ENCODE assay signal across 8 mouse cellular contexts in the genomic region with DNA sequence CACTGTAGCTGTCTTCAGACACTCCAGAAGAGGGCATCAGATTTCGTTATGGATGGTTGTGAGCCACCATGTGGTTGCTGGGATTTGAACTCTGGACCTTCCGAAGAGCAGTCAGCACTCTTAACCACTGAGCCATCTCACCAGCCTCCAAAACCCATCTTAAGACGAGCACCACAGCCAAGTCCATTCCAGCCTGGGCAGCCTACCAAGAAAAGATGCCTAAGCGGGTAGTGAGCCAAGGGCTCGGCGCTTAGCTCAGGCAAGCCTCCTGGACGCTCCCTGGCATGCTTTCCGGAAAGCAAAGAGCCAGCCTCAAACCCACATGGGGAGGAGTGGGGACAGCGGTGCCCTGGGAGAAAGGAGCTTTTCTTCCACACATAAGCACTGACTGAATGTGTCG. TPM values are rescaled to one million over a fixed set of nuclear protein-coding genes. Genes with fewer than 3 reads are reported as not detected.
DNase-seq lines count a peak whose midpoint lies in the region; ATAC-seq lines count a peak whose summit lies in the region.

No protein-coding gene starts in this region.

- intact Hi-C loops in left cerebral cortex, postnatal 10 days (cut with DNase I) = no loop called here

- peak; percentile 54 for DNase-seq in cerebellum, adult 11 months
- DNase-seq in left cerebral cortex, postnatal 10 days (ENCODE audit: extremely low spot score in 1 of 2, low spot score in 2 of 2) = peak; percentile 53 to 58
- DNase-seq in left cerebral cortex, adult 11 months (ENCODE audit: low spot score) = no peak
- peak; percentile 54 for DNase-seq in cerebellum, adult 8-10 months
- DNase-seq in kidney, postnatal 36 days = peak; percentile 34 to 61
- no peak for DNase-seq in thymus, postnatal 25 days

- no peak for ATAC-seq in cerebellum, adult (ENCODE audit: insufficient number of reproducible peaks, low FRiP score, low TSS enrichment)
- no peak for ATAC-seq in megakaryocyte-erythroid progenitor cell, adult 5-6 weeks (replicated peaks; ENCODE audit: low FRiP score, low TSS enrichment, poor library complexity, severe bottlenecking)

RNA-seq across cellular contexts. Expression of a gene that starts 43.0 kb away (rescaled TPM):
- under 1 TPM; 0.30 to 0.51 TPM for total RNA-seq in left cerebral cortex, postnatal 10 days (2021)
- not detected in 2 replicates for total RNA-seq in megakaryocyte-erythroid progenitor cell, adult 5-6 weeks (2014; fragmentation: Nextera tagmentation)
- total RNA-seq in megakaryocyte-erythroid progenitor cell, adult 5-6 weeks (2017) = not detected in 2 replicates

RNA-seq across cellular contexts. Expression of a gene that starts 45.1 kb away (rescaled TPM):
- total RNA-seq in left cerebral cortex, postnatal 10 days (2021) = 10 to 100 TPM; 62.6 to 66.5 TPM
- not detected in 2 replicates for total RNA-seq in megakaryocyte-erythroid progenitor cell, adult 5-6 weeks (2014; fragmentation: Nextera tagmentation)
- not detected in 2 replicates for total RNA-seq in megakaryocyte-erythroid progenitor cell, adult 5-6 weeks (2017)

Comparison
In these comparisons a context has a peak if more than half of its experiments do, and no peak if none do; other contexts are left out.
1. DNase-seq: peak in cerebellum, adult 11 months (single experiment), left cerebral cortex, postnatal 10 days (2 of 2), cerebellum, adult 8-10 months (single experiment) and kidney, postnatal 36 days (2 of 2); none in left cerebral cortex, adult 11 months (single experiment) and thymus, postnatal 25 days (single experiment).
2. RNA of a gene that starts 45.1 kb away (total RNA-seq): 62.6 to 66.5 TPM in left cerebral cortex, postnatal 10 days; not detected in megakaryocyte-erythroid progenitor cell, adult 5-6 weeks; every median in the first group is over 10 times any median in the second.